Mouse (Mus musculus): ENCODE data around the gene Usp2. TPM values are rescaled to one million over a fixed set of nuclear protein-coding genes. Genes with fewer than 3 reads are reported as not detected.

Gene Usp2
- polyA plus RNA-seq, 1 experiment: not detected

DNA sequence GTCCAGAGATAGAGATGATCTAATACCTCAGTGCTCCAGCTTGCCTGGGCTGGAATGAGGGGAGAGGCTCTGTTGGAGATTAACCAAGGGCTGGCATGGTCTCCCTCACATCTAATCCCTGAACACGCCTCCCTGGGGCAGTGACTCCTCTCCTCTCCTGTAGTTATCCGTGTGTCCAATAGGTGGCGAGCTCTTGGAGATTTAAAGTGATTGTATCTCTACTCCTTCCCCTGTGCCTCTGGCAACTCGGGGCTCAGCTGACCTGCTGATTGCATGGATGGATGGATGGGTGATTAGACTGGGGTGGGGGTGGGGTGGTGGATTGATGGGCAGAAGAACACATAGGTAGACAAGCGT lies 9.9 kb downstream of the Usp2 start:
- WGBS: 18% methylated on average over 5 of the region's 5 CpGs
- H3K4me3 ChIP-seq (ENCODE audit: insufficient read depth, low read depth, low read length): no peak overlapping the region
- no peak overlapping the region for H3K27ac ChIP-seq (ENCODE audit: insufficient read depth, low read depth, low read length)
- peaks cover 60% of the 10 kb centered on the region for H3K4me1 ChIP-seq (ENCODE audit: control insufficient read depth, insufficient read depth, low read length)
- TF ChIP-seq POLR2A (IDR thresholded peaks at IDR 0.05; ENCODE audit: insufficient read depth, low read depth, low read length) (no peak), CTCF (IDR thresholded peaks at IDR 0.05; ENCODE audit: insufficient read depth, low read depth, low read length) (peak; percentile 20; the same call in 1 of the 2 replicates)

DNA sequence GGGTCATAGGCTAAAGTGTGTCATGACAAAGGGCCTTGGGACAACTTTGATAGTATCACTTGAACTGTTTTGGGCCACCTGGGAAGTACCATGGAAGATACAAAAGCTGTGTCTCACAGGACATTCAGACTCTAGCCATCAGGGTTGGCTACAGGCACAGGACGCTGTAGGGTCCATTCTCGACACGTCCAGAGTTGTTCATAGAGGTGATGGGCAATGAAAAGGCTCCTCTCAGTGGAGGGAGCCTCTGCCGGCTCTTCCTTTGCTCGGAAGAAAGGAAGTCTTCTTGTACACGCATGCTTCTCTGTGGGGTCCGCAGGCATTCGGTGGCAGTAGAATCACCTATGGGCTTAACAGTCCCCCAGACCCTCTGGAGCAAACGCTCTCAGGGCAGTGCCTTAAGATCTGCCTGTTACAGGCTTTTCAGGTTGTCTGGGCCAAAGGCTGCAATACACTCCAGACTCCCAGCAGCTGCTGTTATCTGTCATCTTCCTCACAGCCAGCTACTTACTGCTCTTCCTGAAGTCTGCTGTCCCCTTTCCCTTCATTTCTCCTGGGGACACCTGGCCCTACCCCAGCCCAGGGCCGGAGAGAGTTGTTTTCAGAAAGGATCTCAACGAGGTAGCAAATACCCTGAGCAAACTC lies 10.6 kb downstream of the Usp2 start:
- Histone ChIP-seq H3K27ac (ENCODE audit: insufficient read depth, low read depth, low read length) (no peak overlapping the region), H3K4me1 (ENCODE audit: control insufficient read depth, insufficient read depth, low read length) (peaks cover 54% of the 10 kb centered on the region), H3K4me3 (ENCODE audit: insufficient read depth, low read depth, low read length) (no peak overlapping the region)
- TF ChIP-seq POLR2A (IDR thresholded peaks at IDR 0.05; ENCODE audit: insufficient read depth, low read depth, low read length) (no peak), CTCF (IDR thresholded peaks at IDR 0.05; ENCODE audit: insufficient read depth, low read depth, low read length) (no peak)
- WGBS: 92% methylated on average over 11 of the region's 11 CpGs

DNA sequence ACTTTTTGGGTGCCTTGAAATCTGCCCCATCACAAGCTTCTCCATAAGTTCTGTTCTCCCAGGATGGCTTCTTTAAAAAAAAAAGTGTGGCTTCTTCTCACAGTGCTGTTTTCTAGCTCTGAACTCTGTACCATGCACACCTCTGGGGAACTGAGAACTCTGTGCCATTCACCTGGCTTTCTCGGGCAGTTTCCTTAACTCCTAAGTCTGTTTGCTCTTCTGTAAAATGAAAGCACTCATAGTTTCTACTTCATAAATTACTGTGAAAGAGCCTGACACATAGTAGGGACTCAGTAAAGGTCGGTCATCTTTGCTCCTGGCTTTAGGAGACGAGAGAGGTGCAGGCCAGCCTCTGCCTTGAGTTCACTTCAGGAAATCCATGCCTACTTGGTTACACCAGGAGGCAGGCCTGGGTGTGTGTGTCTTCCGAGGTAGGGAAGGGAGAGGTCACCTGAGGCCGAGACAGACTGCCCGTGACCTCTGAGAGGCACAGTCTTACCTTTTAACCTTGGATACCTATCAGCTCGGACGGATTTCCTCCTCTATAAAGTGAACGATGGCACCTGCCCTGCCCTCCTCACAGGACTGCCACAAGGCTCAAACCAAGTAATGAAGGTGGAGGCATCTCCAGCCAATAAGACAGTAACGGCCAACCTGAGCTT lies 11.4 kb downstream of the Usp2 start:
- Histone ChIP-seq H3K4me3 (ENCODE audit: insufficient read depth, low read depth, low read length) (no peak overlapping the region), H3K27ac (ENCODE audit: insufficient read depth, low read depth, low read length) (peak overlapping the region; percentile 75), H3K4me1 (ENCODE audit: control insufficient read depth, insufficient read depth, low read length) (peaks cover 48% of the 10 kb centered on the region)
- TF ChIP-seq CTCF (IDR thresholded peaks at IDR 0.05; ENCODE audit: insufficient read depth, low read depth, low read length): no peak
- no peak for TF ChIP-seq POLR2A (IDR thresholded peaks at IDR 0.05; ENCODE audit: insufficient read depth, low read depth, low read length)
- WGBS: 84% methylated on average over 10 of the region's 10 CpGs

DNA sequence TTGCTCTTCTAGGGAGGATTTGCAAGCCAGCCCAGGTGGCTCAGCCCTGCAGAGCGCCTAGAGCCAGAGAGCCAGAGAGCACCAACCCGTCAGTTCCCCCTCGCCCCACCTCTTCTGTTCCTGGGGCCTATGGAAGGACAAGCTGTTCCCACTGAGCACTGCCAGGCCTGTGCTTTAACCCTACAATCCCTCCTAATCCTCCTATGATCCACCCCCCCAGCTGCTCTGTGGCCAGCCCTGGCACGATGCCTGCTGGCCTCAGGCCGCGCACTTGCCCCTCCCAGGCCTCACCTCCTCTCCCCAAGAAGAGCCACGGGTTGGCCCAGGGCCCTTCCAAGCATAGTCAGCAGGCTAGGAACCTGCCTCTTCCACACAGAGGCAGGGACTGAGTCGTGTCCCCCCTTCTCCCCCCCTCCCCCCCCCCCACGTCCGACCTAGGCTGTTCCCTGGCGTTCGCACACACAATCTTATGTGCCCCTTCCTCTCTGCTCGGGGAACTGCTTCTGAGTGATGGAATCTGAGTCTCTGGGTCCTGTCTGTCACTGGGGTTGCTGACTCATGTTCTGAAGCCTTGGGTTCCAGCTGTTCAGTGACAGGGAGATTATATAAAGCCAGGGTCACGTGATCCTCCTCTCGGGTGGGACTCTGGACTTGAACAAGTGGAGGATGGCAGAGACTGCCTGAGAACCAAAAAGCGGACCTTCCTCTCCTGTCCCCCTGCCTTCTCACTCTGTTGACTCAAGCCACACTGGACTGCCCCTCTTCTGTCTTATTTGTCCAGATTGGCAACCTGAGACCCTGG lies 12.3 kb downstream of the Usp2 start:
- Histone ChIP-seq H3K4me1 (ENCODE audit: control insufficient read depth, insufficient read depth, low read length) (peaks cover 52% of the 10 kb centered on the region), H3K27ac (ENCODE audit: insufficient read depth, low read depth, low read length) (peak overlapping the region; percentile 75), H3K4me3 (ENCODE audit: insufficient read depth, low read depth, low read length) (no peak overlapping the region)
- 41% methylated on average over 16 of the region's 16 CpGs for WGBS
- TF ChIP-seq POLR2A (IDR thresholded peaks at IDR 0.05; ENCODE audit: insufficient read depth, low read depth, low read length): no peak
- no peak for TF ChIP-seq CTCF (IDR thresholded peaks at IDR 0.05; ENCODE audit: insufficient read depth, low read depth, low read length)

DNA sequence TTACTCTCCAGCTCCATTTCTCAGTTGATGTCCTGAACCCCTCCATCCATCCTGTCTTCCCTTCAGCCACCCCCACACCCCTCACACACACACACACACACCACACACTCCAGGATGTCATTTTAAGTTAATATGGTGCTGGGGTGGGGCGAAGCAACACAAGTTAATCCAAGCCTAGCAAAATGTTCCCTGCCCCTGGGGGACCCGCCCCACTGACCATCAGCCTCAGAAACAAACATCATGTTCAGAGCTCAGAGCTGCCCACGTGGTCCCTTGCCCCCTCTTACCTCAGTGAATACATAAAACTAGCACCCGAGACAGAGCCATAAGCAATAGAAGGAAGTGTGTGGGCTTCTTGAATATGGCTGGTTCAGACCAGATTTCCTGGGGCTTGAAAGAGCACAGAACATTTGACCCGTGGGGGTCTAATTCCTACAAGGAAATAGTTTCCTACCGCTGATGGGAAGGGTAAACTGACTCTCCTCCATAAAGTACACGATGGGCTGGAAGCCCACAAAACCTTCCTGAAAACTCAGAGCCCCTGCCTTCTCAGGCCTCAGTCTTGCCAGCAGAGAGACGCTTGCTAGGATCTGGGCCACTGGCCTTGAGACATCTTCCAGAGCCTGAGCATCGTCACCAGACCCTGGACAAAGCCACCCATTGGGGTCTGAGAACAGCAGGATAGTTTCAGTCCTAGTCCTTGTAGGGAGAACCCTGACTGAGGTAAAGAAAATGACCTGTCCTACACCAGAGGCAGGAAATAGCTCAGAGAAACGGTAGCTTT lies 13.4 kb downstream of the Usp2 start:
- Histone ChIP-seq H3K27ac (ENCODE audit: insufficient read depth, low read depth, low read length) (peak overlapping the region; percentile 40; the same call in 1 of the 2 replicates), H3K4me3 (ENCODE audit: insufficient read depth, low read depth, low read length) (no peak overlapping the region), H3K4me1 (ENCODE audit: control insufficient read depth, insufficient read depth, low read length) (peaks cover 52% of the 10 kb centered on the region)
- TF ChIP-seq CTCF (IDR thresholded peaks at IDR 0.05; ENCODE audit: insufficient read depth, low read depth, low read length): no peak
- no peak for TF ChIP-seq POLR2A (IDR thresholded peaks at IDR 0.05; ENCODE audit: insufficient read depth, low read depth, low read length)
- WGBS: 71% methylated on average over 10 of the region's 10 CpGs

DNA sequence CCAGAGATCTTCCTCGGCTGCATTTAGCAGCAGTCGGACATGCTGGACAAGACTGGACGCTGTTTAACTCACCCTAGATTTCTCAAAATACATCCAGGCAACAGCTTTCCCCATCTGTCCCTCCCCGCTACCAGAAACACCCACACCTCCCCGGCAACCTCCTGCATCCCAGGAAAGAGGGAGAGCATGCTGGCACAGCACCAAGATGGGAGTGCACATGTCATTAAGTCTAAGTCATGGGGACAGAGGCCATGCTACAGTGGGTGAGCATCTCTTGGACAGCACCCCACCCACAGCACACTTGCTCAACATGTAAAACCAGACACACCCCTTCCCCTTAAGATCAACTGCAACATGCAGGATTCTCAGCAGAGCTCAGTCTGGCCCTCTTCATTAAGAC lies 14.1 kb downstream of the Usp2 start:
- no peak for TF ChIP-seq POLR2A (IDR thresholded peaks at IDR 0.05; ENCODE audit: insufficient read depth, low read depth, low read length)
- TF ChIP-seq CTCF (IDR thresholded peaks at IDR 0.05; ENCODE audit: insufficient read depth, low read depth, low read length): no peak
- Histone ChIP-seq H3K27ac (ENCODE audit: insufficient read depth, low read depth, low read length) (peak overlapping the region; percentile 54; the same call in 1 of the 2 replicates), H3K4me3 (ENCODE audit: insufficient read depth, low read depth, low read length) (no peak overlapping the region), H3K4me1 (ENCODE audit: control insufficient read depth, insufficient read depth, low read length) (peaks cover 52% of the 10 kb centered on the region)
- 37% methylated on average over 5 of the region's 5 CpGs for WGBS

DNA sequence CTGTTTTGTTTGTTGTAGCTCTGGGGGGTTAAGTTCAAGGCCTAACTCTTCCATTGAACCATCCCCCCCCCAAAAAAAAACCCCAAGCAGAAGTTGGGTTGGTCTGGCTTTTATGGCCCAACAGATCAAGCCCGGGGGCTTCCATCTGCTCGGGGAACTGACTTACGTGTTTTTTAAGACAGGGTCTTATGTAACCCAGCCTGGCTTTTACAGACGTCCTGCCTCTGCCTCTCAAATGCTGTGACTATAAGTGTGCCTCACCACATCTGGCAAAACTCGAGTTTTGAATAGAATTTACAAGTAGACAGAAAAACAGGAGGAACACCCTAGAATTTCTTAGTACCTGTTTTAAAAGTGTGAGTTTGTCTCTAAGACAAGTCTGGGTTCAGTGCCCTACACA lies 14.8 kb downstream of the Usp2 start:
- Histone ChIP-seq H3K4me1 (ENCODE audit: control insufficient read depth, insufficient read depth, low read length) (peaks cover 50% of the 10 kb centered on the region), H3K27ac (ENCODE audit: insufficient read depth, low read depth, low read length) (no peak overlapping the region; the same call in 1 of the 2 replicates), H3K4me3 (ENCODE audit: insufficient read depth, low read depth, low read length) (no peak overlapping the region)
- TF ChIP-seq POLR2A (IDR thresholded peaks at IDR 0.05; ENCODE audit: insufficient read depth, low read depth, low read length): no peak
- TF ChIP-seq CTCF (IDR thresholded peaks at IDR 0.05; ENCODE audit: insufficient read depth, low read depth, low read length): no peak
- 51% methylated on average over 5 of the region's 5 CpGs for WGBS

DNA sequence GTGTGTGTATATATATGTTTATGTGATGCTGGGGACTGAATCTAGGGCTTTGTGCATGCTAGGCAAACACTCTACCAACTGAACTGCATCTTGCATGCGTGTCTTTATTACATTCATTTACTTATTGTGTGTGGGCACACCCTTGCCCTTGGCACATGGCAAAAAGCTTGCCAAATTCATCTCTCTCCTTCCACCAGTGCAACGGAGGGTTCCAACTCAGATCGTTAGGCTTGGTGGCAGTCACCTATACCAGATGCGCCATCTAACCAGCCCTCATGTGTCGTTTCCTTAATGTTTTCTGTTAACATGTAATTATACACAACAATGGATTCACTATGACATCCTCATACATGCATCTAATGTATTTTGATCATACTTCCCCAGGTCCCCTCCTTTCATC lies 15.4 kb downstream of the Usp2 start:
- WGBS: 63% methylated on average over 5 of the region's 5 CpGs
- H3K4me3 ChIP-seq (ENCODE audit: insufficient read depth, low read depth, low read length): no peak overlapping the region
- no peak for TF ChIP-seq CTCF (IDR thresholded peaks at IDR 0.05; ENCODE audit: insufficient read depth, low read depth, low read length)
- peaks cover 50% of the 10 kb centered on the region for H3K4me1 ChIP-seq (ENCODE audit: control insufficient read depth, insufficient read depth, low read length)
- no peak overlapping the region for H3K27ac ChIP-seq (ENCODE audit: insufficient read depth, low read depth, low read length)

Measured in olfactory bulb, adult 2 months (tissue).